In genomic region chr6:128234206-128234605, GRCm38 (mm10) we compare ENCODE assay signal across 8 mouse cellular contexts.
A peak's percentile ranks its signal among the peaks of the same experiment; 100 is the strongest.
DNase-seq lines count a peak whose midpoint lies in the region; ATAC-seq lines count a peak whose summit lies in the region.

No protein-coding gene starts in this region.

- H3K36me3 ChIP-seq in hindbrain, embryonic 16.5 days (ENCODE audit: control insufficient read depth, insufficient read depth, low read length) = no peaks in the 10 kb centered on the region
- H3K36me3 ChIP-seq in limb, embryonic 13.5 days = no peaks in the 10 kb centered on the region
- no peaks in the 10 kb centered on the region for H3K36me3 ChIP-seq in neural tube, embryonic 13.5 days

- peak; percentile 85 for ATAC-seq in hindbrain, embryonic 16.5 days
- ATAC-seq in limb, embryonic 13.5 days (ENCODE audit: low FRiP score, low read depth) = 0 out of 2 replicates have a peak, but pooled peaks have one; percentile 26
- peak; percentile 69 for ATAC-seq in neural tube, embryonic 13.5 days (ENCODE audit: low read depth)
- no peak for ATAC-seq in erythroid progenitor cell, adult 5-6 weeks (replicated peaks; ENCODE audit: low FRiP score, poor library complexity, severe bottlenecking)

- no peaks in the 10 kb centered on the region for H3K4me1 ChIP-seq in hindbrain, embryonic 16.5 days (ENCODE audit: control insufficient read depth, insufficient read depth, low read depth, low read length)
- H3K4me1 ChIP-seq in limb, embryonic 13.5 days = peaks cover 10% of the 10 kb centered on the region; the same call in 1 of the 2 replicates
- no peaks in the 10 kb centered on the region for H3K4me1 ChIP-seq in neural tube, embryonic 13.5 days (replicated peaks)

- 33% methylated on average over 5 of the region's 5 CpGs for WGBS in hindbrain, embryonic 16.5 days
- WGBS in limb, embryonic 13.5 days = 34% methylated on average over 5 of the region's 5 CpGs
- 32% methylated on average over 5 of the region's 5 CpGs for WGBS in neural tube, embryonic 13.5 days

- H3K9ac ChIP-seq in hindbrain, embryonic 16.5 days (ENCODE audit: low read depth, low read length) = no peak overlapping the region
- no peak overlapping the region for H3K9ac ChIP-seq in limb, embryonic 13.5 days
- no peak overlapping the region for H3K9ac ChIP-seq in neural tube, embryonic 13.5 days

- no peak overlapping the region for H3K27ac ChIP-seq in hindbrain, embryonic 16.5 days (ENCODE audit: low read depth, low read length)
- no peak overlapping the region for H3K27ac ChIP-seq in limb, embryonic 13.5 days
- no peak overlapping the region for H3K27ac ChIP-seq in neural tube, embryonic 13.5 days (replicated peaks)

- no peaks in the 10 kb centered on the region for H3K9me3 ChIP-seq in hindbrain, embryonic 16.5 days (ENCODE audit: control insufficient read depth, low read length)
- no peaks in the 10 kb centered on the region for H3K9me3 ChIP-seq in limb, embryonic 13.5 days
- H3K9me3 ChIP-seq in neural tube, embryonic 13.5 days = no peaks in the 10 kb centered on the region

- no peak overlapping the region for H3K4me3 ChIP-seq in hindbrain, embryonic 16.5 days (ENCODE audit: low read length)
- no peak overlapping the region for H3K4me3 ChIP-seq in limb, embryonic 13.5 days
- H3K4me3 ChIP-seq in neural tube, embryonic 13.5 days = no peak overlapping the region

- peak; percentile 23 for DNase-seq in layer of hippocampus, adult 11-12 months (ENCODE audit: low spot score)
- DNase-seq in layer of hippocampus, adult 9-10 months (ENCODE audit: low spot score) = no peak
- peak; percentile 82 for DNase-seq in NIH3T3 (ENCODE audit: low read depth)
- peak; percentile 69 for DNase-seq in embryo, embryonic 11 days

- no peak overlapping the region for H3K4me2 ChIP-seq in hindbrain, embryonic 16.5 days (ENCODE audit: low read length)
- H3K4me2 ChIP-seq in limb, embryonic 13.5 days (replicated peaks) = no peak overlapping the region
- no peak overlapping the region for H3K4me2 ChIP-seq in neural tube, embryonic 13.5 days

- no peaks in the 10 kb centered on the region for H3K27me3 ChIP-seq in hindbrain, embryonic 16.5 days (replicated peaks; ENCODE audit: control insufficient read depth, insufficient read depth, low read length)
- H3K27me3 ChIP-seq in limb, embryonic 13.5 days = no peaks in the 10 kb centered on the region
- no peaks in the 10 kb centered on the region; the same call in 1 of the 2 replicates for H3K27me3 ChIP-seq in neural tube, embryonic 13.5 days
